Mouse (Mus musculus) cerebellum, adult 2 months (tissue): Measurements from ENCODE around the gene Robo4.

ENCODE experiments used
- CTCF ChIP-seq: fragments of 200-500 bp; IDR thresholded peaks from 2 replicates; pipeline ENCODE4 v1.5.1; 2011; ENCODE audit warnings: low read depth, mild to moderate bottlenecking, control low read depth, low read length, moderate library complexity, borderline replicate concordance; ENCODE audit not compliant: insufficient read depth
- POLR2A ChIP-seq: fragments of 200-500 bp; IDR thresholded peaks from 2 replicates; pipeline ENCODE4 v1.6.1; 2011; ENCODE audit warnings: low read length, control low read depth, borderline replicate concordance; ENCODE audit not compliant: insufficient read depth

DNA sequence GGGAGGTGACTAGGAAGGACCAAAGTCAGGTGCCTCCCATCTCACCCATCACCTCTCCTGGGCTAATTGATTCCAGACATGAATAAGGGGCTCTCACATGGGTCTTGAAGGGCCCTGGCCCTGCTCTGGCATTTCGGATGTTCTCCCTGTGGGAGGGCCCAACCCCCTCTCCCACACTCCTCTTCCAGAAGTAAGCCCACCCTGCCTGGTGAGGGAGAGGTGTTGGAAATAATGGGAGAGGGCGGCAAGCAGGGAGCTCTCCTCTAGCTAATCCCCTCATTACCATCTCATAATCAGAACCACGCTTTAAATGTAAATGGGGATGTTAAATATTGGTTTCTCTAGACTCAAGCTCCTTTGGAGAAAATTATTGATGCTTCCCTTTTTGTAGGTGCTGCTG lies 53.3 kb downstream of the Robo4 start:
- TF ChIP-seq CTCF (no peak), POLR2A (no peak)
